Mouse (Mus musculus) hematopoietic stem cell, adult 5-6 weeks (primary cell): ENCODE measurements at regions not wholly inside any gene's neighbourhood (a gene's known extent, or its start where the extent isn't known, plus 50 kb on each side); places are given as distances from the start of the nearest gene placed in this dataset.
A peak's percentile ranks its signal among the peaks of the same experiment; 100 is the strongest.

Experiments used
- ATAC-seq, 2 experiments: fragments of 125-278 bp in 1 of 2; replicated peaks in 1 of 2; 2 replicates each; pipeline ENCODE4 v1.8.0; 2016 to 2017; ENCODE audit warnings: inconsistent platforms in 2 of 2, mild to moderate bottlenecking in 2 of 2, moderate number of reproducible peaks in 2 of 2, low read depth in 1 of 2, moderate TSS enrichment in 1 of 2; ENCODE audit not compliant: low FRiP score in 2 of 2, poor library complexity in 2 of 2, severe bottlenecking in 2 of 2, insufficient read depth in 1 of 2, low TSS enrichment in 1 of 2

- ATAC-seq: no peak
Observed at GRCm38 (mm10) chr11:117583478-117583877, 70.6 kb upstream of the Tnrc6c start.

- ATAC-seq: no peak
Observed at GRCm38 (mm10) chr11:117585556-117585955, 68.5 kb upstream of the Tnrc6c start.

- ATAC-seq: no peak
Observed at GRCm38 (mm10) chr11:117586063-117586462, 68.0 kb upstream of the Tnrc6c start.

GRCm38 (mm10) chr11:117586857-117587425, 67.1 kb upstream of the Tnrc6c start:
- no peak for ATAC-seq

- no peak for ATAC-seq
Observed at GRCm38 (mm10) chr11:117589006-117589405, 65.1 kb upstream of the Tnrc6c start.

- no peak for ATAC-seq
Observed at GRCm38 (mm10) chr11:117589422-117589821, 64.7 kb upstream of the Tnrc6c start.

GRCm38 (mm10) chr11:117592570-117592969, 61.5 kb upstream of the Tnrc6c start:
- no peak for ATAC-seq

GRCm38 (mm10) chr11:117596201-117596600, 57.9 kb upstream of the Tnrc6c start:
- peak; percentile 80 to 82 for ATAC-seq

- no peak for ATAC-seq
Observed at GRCm38 (mm10) chr11:117597754-117598153, 56.3 kb upstream of the Tnrc6c start.

- ATAC-seq: no peak
Observed at GRCm38 (mm10) chr11:117598170-117598583, 55.9 kb upstream of the Tnrc6c start.

GRCm38 (mm10) chr11:117598610-117599009, 55.5 kb upstream of the Tnrc6c start:
- no peak for ATAC-seq

- ATAC-seq: peak in 1 of 2 experiments; percentile 42; a peak in 3 of 4 replicates
Observed at GRCm38 (mm10) chr11:117599049-117599787, 54.9 kb upstream of the Tnrc6c start.

GRCm38 (mm10) chr11:117599788-117600263, 54.3 kb upstream of the Tnrc6c start:
- no peak for ATAC-seq

GRCm38 (mm10) chr11:117601147-117601546, 52.9 kb upstream of the Tnrc6c start:
- ATAC-seq: no peak

GRCm38 (mm10) chr11:117604019-117604418, 50.1 kb upstream of the Tnrc6c start:
- no peak for ATAC-seq
